Mouse (Mus musculus) duodenum, adult 2 months (tissue): ENCODE data around the gene Csrnp3. TPM values are rescaled to one million over a fixed set of nuclear protein-coding genes. Genes with fewer than 3 reads are reported as not detected.

Experiments
- polyA plus RNA-seq: library from polyadenylated mRNA; depleted of rRNA; stranded (reverse); fragments of >200 nt; gene quantifications from 2 replicates; pipeline ENCODE4 v1.2.3, GENCODE M21; 2012; ENCODE audit warnings: low replicate concordance; rRNA removed

Gene Csrnp3
- 0.01 TPM in 1 of 2 replicates, not detected in the other for polyA plus RNA-seq

GRCm38 (mm10) chr2:65845551-65845950 is at the start of gene Csrnp3:
Gene Csrnp3 (plus strand): TSS chr2:65845767.

Other genes starting within 250 kb of the Csrnp3 start
- gene Scn2a, start 225.0 kb upstream of the Csrnp3 start, polyA plus RNA-seq: 0.05 TPM in 1 of 2 replicates, not detected in the other